Mouse (Mus musculus) lung, postnatal 0 days (tissue): ENCODE measurements at regions not wholly inside any gene's neighbourhood (a gene's known extent, or its start where the extent isn't known, plus 50 kb on each side); places are given as distances from the start of the nearest gene placed in this dataset.
A peak's percentile ranks its signal among the peaks of the same experiment; 100 is the strongest.

ENCODE experiments used
- ATAC-seq: fragments of 200-750 bp; cut with Nextera tagmentation; 2 replicates; pipeline ENCODE4 v1.8.0; 2017; ENCODE audit warnings: moderate library complexity
- DNase-seq: peaks from one replicate; pipeline ENCODE4 v3.0.0-alpha.2; 2016; ENCODE audit warnings: low spot score
- H3K27ac ChIP-seq: fragments of 300-500 bp; sonication (generic); 2 replicates; pipeline ENCODE4 v1.5.1; 2014; ENCODE audit warnings: antibody characterized with exemption, mild to moderate bottlenecking, low read length, mixed read lengths
- H3K27me3 ChIP-seq: fragments of 300-500 bp; sonication (generic); replicated peaks from 2 replicates; pipeline ENCODE4 v1.6.1; 2014; ENCODE audit warnings: low read length, mixed read lengths; ENCODE audit not compliant: insufficient read depth
- H3K36me3 ChIP-seq: fragments of 300-500 bp; sonication (generic); 2 replicates; pipeline ENCODE4 v1.6.1; 2014; ENCODE audit warnings: low read length, mixed read lengths; ENCODE audit not compliant: insufficient read depth
- H3K4me1 ChIP-seq: fragments of 300-500 bp; sonication (generic); 2 replicates; pipeline ENCODE4 v1.6.1; 2014; ENCODE audit warnings: antibody characterized with exemption, low read depth, low read length, mixed read lengths; ENCODE audit not compliant: insufficient read depth
- H3K4me2 ChIP-seq: fragments of 300-500 bp; sonication (generic); replicated peaks from 2 replicates; pipeline ENCODE4 v1.6.1; 2014; ENCODE audit warnings: low read depth, mild to moderate bottlenecking, low read length, moderate library complexity, mixed read lengths
- H3K4me3 ChIP-seq: fragments of 300-500 bp; sonication (generic); 2 replicates; pipeline ENCODE4 v1.5.1; 2014; ENCODE audit warnings: low read depth, low read length
- H3K9ac ChIP-seq: fragments of 300-500 bp; sonication (generic); replicated peaks from 2 replicates; pipeline ENCODE4 v1.6.1; 2014; ENCODE audit warnings: low read depth, mild to moderate bottlenecking
- H3K9me3 ChIP-seq: fragments of 300-500 bp; sonication (generic); 2 replicates; pipeline ENCODE4 v1.6.1; 2016; ENCODE audit warnings: low read length, mixed read lengths
- CTCF ChIP-seq: IDR thresholded peaks from 2 replicates; pipeline ENCODE4 v1.5.1; 2016; ENCODE audit warnings: antibody characterized with exemption, mild to moderate bottlenecking
- EP300 ChIP-seq: IDR thresholded peaks from 2 replicates; pipeline ENCODE4 v1.6.1; 2016; ENCODE audit warnings: antibody characterized with exemption, mild to moderate bottlenecking, control low read depth
- WGBS: fragments of 180-500 bp; shearing (Covaris S2); extraction: QIAGEN DNeasy Blood & Tissue Kit; methylation state at CpG from one replicate; pipeline ENCODE4 v1.1.7; 2014; 5-methylcytosine and 5-hydroxymethylcytosine counted together

GRCm38 (mm10) chr12:35736427-35736826, 189.0 kb upstream of the Agr3 start:
- peak; percentile 89 for ATAC-seq
- H3K9ac ChIP-seq: no peak overlapping the region
- H3K4me1 ChIP-seq: no peaks in the 10 kb centered on the region
- H3K36me3 ChIP-seq: no peaks in the 10 kb centered on the region
- 14% methylated on average over 2 of the region's 2 CpGs for WGBS
- no peak overlapping the region for H3K27ac ChIP-seq
- peak; percentile 81 for DNase-seq
- H3K9me3 ChIP-seq: no peaks in the 10 kb centered on the region
- no peak overlapping the region for H3K4me3 ChIP-seq
- H3K4me2 ChIP-seq: no peak overlapping the region
- TF ChIP-seq CTCF: no peak
- TF ChIP-seq EP300: peak; percentile 96
- no peaks in the 10 kb centered on the region for H3K27me3 ChIP-seq

GRCm38 (mm10) chr12:35735002-35735401, 190.4 kb upstream of the Agr3 start:
- DNase-seq (no peak), ATAC-seq (no peak)
- Histone ChIP-seq H3K36me3 (no peaks in the 10 kb centered on the region), H3K27ac (no peak overlapping the region), H3K27me3 (no peaks in the 10 kb centered on the region), H3K9ac (no peak overlapping the region), H3K9me3 (no peaks in the 10 kb centered on the region), H3K4me1 (no peaks in the 10 kb centered on the region), H3K4me3 (no peak overlapping the region), H3K4me2 (no peak overlapping the region)
- WGBS: 70% methylated on average over 2 of the region's 2 CpGs
- TF ChIP-seq EP300 (no peak), CTCF (no peak)

- no peak overlapping the region for H3K9ac ChIP-seq
- H3K27me3 ChIP-seq: no peaks in the 10 kb centered on the region
- H3K36me3 ChIP-seq: no peaks in the 10 kb centered on the region
- ATAC-seq (no peak), DNase-seq (no peak)
- 89% methylated on average over 1 of the region's 1 CpGs for WGBS
- TF ChIP-seq EP300 (no peak), CTCF (no peak)
- H3K4me1 ChIP-seq: no peaks in the 10 kb centered on the region
- H3K4me2 ChIP-seq: no peak overlapping the region
- H3K4me3 ChIP-seq: no peak overlapping the region
- H3K9me3 ChIP-seq: no peaks in the 10 kb centered on the region
- no peak overlapping the region for H3K27ac ChIP-seq
These were observed 191.0 kb upstream of the Agr3 start for GRCm38 (mm10) chr12:35734371-35734770.

- TF ChIP-seq CTCF: no peak
- TF ChIP-seq EP300: no peak
- H3K4me2 ChIP-seq: no peak overlapping the region
- no peak overlapping the region for H3K9ac ChIP-seq
- ATAC-seq (no peak), DNase-seq (no peak)
- no peak overlapping the region for H3K4me3 ChIP-seq
- no peaks in the 10 kb centered on the region for H3K9me3 ChIP-seq
- no peak overlapping the region for H3K27ac ChIP-seq
- 92% methylated on average over 2 of the region's 2 CpGs for WGBS
- no peaks in the 10 kb centered on the region for H3K36me3 ChIP-seq
- H3K27me3 ChIP-seq: no peaks in the 10 kb centered on the region
- no peaks in the 10 kb centered on the region for H3K4me1 ChIP-seq
These were observed 191.8 kb upstream of the Agr3 start for GRCm38 (mm10) chr12:35733580-35733979.

- Histone ChIP-seq H3K4me1 (no peaks in the 10 kb centered on the region), H3K4me2 (no peak overlapping the region), H3K9me3 (no peaks in the 10 kb centered on the region), H3K9ac (no peak overlapping the region), H3K4me3 (no peak overlapping the region), H3K27me3 (no peaks in the 10 kb centered on the region), H3K27ac (no peak overlapping the region), H3K36me3 (no peaks in the 10 kb centered on the region)
- 82% methylated on average over 1 of the region's 1 CpGs for WGBS
- no peak for ATAC-seq
- DNase-seq: no peak
- TF ChIP-seq EP300 (no peak), CTCF (no peak)
These were observed 191.1 kb upstream of the Ahr start for GRCm38 (mm10) chr12:35725910-35726309.

- Histone ChIP-seq H3K4me3 (no peak overlapping the region), H3K27ac (no peak overlapping the region), H3K27me3 (no peaks in the 10 kb centered on the region), H3K9me3 (no peaks in the 10 kb centered on the region), H3K36me3 (no peaks in the 10 kb centered on the region), H3K4me2 (no peak overlapping the region), H3K9ac (no peak overlapping the region), H3K4me1 (no peaks in the 10 kb centered on the region)
- WGBS: 75% methylated on average over 4 of the region's 4 CpGs
- TF ChIP-seq CTCF (no peak), EP300 (no peak)
- no peak for ATAC-seq
- no peak for DNase-seq
These were observed 189.3 kb upstream of the Ahr start for GRCm38 (mm10) chr12:35724132-35724531.

- 61% methylated on average over 4 of the region's 4 CpGs for WGBS
- DNase-seq (peak; percentile 54), ATAC-seq (peak; percentile 91)
- Histone ChIP-seq H3K27me3 (no peaks in the 10 kb centered on the region), H3K4me1 (no peaks in the 10 kb centered on the region), H3K9ac (no peak overlapping the region), H3K4me3 (no peak overlapping the region), H3K4me2 (no peak overlapping the region), H3K9me3 (no peaks in the 10 kb centered on the region), H3K27ac (peak overlapping the region; percentile 38), H3K36me3 (no peaks in the 10 kb centered on the region)
- TF ChIP-seq EP300: peak; percentile 76
- no peak for TF ChIP-seq CTCF
These were observed 177.8 kb upstream of the Ahr start for GRCm38 (mm10) chr12:35712671-35713070.
